Mouse (Mus musculus) B cell, adult 2 months (primary cell): ENCODE measurements around the gene Gm28047.
A peak's percentile ranks its signal among the peaks of the same experiment; 100 is the strongest.
"Not testable (repeated sequence)": the region's sequence is repeated elsewhere in the genome, so short reads cannot be mapped to it uniquely, and the experiment has no call there.

Experiments
- DNase-seq, 2 experiments: peaks; one replicate each; pipeline ENCODE4 v3.0.0; 2022

Gm28047 gene

DNA sequence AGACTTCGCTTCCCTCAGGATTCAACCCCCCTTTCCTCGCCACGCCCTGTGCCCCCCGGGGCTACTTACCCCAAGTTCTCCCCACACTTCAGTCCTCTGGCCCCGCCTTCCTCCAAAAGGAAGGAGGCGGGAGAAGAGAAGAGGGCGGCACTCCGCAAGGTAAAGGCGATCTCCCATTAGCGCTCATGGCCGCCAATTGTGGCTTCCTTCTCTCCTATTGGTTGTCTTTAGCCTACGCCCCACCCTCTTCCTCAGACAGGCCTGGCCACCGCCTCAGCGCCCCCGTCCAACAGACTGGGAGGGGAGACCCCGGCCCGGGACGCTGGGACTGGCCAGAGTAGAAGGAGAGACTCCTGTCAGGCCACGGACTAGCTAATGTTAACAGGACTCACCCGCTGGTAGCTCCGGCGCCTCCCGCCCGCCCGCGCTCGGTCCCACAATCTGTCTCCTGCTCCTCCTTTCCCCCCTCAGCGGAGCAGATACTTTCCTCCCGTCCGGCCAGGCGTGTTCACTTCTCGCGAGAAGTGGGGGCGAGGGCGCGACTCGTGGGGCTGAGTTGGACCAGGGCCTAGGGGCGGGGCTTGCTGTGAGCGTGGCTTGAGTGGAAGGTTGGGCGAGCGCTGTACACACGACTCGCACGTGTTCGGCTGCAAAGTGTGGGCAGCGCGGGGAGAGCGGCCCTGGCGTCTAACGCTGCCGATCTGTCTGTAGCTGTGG lies at the start of gene Gm28047, which contains the start of gene Atf7:
Gene Gm28047 (minus strand): TSS at position 98 of the 717 bp plus-strand sequence.
Gene Atf7 (minus strand): TSS at position 495 of the 717 bp plus-strand sequence.
- DNase-seq: peak; percentile 99 to 100

DNA sequence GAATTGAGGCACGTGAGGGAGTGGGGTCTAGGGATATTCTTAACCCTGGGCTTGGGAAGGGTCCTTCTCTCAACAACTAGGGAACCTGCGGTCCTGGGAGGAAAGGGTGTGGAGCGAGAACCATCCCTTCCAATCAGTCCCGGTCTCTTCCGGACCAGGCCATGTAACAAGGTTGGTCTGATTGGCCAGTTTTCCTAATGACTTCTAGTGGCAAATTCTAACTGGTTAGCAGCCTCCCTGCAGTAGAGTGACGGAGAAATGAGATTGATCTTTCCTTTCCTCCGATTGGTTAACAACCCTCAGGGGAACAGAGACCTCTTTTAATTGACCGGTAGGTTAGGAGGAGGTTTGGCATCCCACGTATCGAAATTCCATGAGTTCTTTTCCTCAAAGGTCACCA lies 48.7 kb upstream of the Gm28047 start:
- DNase-seq: no peak

DNA sequence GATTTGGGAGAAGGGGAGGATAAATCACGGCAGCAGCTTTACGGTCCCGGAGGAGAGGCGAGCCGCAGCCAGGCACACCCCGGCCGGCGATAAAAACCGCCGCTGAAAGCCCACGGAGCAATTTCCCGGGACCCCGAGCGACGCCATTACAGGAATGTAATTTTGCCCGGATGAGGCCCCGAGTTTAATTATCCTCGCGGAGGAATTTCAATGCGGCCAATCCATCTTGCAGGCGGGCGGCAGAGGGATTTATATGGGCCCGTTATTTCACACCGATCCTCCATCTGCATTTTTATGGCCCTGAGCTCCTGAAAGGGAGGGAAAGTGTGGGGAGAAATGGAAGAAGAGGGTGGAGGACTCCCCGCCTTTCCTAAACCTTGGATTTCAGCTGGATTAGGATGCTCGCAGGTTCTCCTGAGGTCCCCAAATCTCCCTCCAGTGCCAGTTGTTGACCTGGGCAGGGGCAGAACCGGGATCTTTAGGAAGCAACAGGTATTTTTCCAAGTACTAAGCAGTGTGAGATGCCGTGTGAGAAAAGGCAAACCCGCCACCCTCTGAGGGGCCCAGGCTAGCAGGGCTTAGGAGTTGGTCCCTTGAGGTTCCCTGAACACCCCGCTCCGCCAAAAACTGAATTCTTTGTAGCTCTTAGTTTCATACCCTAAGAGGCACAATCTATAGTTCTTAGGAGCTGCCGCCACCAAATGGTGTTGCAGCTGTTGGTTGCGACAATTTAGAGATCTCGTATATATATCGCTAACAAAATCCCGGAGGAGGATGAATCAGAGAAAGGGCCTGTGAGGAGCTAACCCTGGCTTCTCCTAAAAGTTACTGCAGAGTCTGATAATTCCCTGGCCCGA lies 47.6 kb upstream of the Gm28047 start, which contains the start of gene Atp5g2:
Gene Atp5g2 (minus strand): TSS at position 138 of the 857 bp plus-strand sequence.
- DNase-seq: peak in 1 of 2 experiments; percentile 20

DNA sequence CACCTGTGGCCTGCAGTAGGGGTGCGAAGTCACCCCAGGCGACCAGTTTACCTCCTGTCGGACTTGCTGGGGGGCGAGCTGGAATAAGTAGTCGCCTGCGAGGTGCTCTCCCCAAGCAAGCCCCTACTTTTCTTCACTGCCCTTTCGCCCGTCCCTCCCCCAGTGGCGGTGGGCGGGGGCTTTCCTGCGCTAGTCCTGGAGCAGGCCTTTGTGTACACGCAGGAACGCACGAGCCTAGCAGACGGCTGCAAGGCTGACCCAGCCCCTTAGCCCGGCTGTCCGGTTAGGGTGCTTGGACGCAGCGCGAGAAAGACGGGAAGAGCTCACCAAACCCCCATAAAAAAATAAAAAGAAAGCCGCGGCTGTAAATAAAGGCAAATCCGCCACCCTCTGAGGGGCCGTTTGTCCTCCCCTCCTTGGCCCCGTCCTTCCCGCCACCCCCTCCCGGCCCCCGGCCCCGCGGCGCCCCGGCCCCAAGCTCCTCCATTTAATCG lies 46.9 kb upstream of the Gm28047 start:
- peak; percentile 65 for DNase-seq

DNA sequence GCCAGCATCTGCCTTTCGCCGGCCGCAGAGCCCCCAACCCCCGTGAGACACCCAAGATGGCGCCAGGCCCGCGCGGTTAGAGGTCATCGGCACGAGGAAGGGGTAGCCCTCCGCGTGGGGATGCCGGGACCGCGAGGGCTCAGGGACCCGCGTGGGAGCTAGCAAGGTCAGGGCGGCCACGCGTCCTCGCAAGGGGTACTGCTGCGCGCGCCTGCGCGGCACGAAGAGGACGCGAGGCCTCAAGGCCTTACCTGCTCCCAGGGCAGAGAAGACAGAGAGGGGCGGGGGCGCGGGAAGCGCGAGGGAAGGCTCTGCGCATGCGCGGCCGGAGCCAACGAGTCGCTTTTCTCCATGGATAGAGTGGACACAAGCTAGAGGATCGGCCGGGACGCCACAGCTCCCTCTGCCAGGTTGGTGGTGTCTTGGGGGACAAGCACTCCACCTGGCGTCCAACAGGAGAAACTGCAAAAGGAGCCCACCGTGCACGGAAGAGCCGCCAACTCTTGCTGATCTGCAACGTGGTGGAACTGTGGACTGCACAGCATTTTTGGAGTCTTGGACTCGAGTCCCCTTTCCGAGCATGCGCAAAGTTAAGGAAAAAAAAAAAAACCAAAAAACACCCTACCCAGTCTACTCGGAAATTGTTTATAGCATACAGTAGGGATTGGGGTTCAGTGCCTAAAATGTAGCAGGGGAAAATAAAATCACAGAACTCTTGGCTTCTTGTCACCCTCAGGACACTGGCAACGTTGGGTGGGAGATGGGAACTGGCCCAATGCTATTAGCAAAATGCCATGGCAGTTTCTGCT lies 46.1 kb upstream of the Gm28047 start:
- peak; percentile 95 to 96 for DNase-seq

DNA sequence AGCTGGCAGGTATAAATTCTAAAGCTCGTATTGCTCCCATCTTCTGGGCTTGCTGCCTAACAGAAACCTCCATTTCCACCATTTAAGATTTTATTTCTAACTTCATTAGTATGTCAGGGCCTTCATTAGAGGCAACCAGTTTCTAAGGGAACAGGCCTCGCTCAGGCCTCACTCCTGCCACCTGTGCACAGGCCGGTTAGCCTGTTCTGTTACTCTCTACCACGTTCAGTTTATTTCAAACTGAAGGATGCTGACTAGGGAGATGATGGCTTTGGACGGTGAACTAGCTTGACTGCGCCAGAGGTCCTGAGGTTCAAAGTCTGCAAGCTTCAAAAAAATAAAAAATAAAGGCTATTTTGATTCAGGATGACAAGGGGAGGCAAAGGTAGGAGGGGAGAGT lies 45.4 kb upstream of the Gm28047 start:
- DNase-seq: no peak

DNA sequence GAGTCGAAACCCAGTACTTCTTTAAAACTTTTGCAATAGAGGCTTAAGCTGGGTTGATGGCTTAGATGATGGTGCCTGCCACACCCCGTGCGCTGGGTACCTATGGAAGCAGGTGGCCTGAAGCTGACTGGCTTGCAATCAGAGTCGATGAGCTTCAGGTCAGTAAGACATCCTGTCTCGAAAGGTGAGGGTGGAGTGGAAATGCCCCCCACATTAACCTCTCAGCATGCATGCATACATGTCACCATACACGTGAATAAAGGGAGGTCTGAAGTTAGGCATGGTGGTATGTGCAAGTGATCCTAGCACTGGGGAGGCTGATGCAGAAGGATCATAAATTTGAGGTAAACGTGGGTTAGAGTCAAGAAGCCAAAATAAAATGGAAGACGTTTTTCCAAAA lies 44.7 kb upstream of the Gm28047 start:
- DNase-seq: no peak

DNA sequence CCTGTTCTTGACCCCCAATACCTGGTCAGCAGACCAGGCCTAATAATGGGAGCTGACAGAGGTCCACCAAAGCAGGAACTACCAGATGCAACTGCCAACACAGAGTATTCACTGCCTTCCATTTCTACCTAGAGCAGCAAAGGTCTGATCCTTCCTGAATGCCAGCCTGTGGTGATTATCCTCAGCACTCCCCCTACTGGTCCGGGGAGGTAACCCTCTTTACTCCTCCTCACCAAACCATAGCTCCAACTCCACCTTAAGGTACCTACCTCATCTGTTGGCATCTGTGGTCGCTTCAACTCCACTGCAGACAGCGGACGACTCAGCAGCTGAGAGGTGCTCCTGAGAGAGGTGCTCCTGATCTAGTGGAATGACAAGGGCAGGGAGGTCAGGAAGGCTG lies 40.6 kb upstream of the Gm28047 start:
- peak; percentile 76 for DNase-seq

DNA sequence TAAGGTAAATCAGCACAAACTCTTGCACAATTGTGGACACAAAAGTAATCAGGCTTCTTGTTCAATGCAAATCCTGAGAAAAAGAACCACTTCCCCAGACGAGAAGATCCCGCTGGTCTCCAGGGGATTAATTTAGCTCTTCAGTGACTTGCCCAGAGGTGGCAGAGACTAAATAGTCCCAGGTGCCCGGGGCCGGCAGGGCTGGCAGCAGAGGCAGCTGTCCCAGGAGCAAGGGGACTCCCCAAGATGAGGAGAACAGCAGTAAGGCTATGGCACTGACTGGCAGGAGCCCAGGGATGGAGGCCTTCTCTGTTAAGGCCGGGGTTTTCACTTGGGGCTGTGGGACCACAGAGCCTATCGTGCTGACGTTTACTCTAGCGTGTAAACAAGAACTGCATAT lies 39.0 kb upstream of the Gm28047 start:
- DNase-seq: no peak

DNA sequence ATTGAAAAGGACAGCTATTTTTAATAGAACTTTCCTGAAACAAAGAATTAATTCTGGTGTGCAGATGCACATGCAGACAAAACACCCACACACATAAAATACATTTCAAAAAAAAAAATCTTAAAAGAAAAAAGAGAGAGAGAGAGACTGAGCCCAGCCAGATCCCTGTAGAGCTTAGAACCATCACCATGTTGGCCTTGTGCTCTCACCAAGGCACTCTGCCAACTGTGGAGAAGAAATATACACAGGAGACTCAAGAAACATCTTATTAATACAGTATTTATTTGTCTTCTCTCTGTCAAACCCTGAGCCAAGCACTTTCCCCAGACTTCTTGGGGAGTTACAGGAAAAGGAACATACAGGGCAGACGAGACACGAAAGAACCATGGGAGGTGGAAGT lies 37.7 kb upstream of the Gm28047 start:
- not testable (repeated sequence) for DNase-seq

DNA sequence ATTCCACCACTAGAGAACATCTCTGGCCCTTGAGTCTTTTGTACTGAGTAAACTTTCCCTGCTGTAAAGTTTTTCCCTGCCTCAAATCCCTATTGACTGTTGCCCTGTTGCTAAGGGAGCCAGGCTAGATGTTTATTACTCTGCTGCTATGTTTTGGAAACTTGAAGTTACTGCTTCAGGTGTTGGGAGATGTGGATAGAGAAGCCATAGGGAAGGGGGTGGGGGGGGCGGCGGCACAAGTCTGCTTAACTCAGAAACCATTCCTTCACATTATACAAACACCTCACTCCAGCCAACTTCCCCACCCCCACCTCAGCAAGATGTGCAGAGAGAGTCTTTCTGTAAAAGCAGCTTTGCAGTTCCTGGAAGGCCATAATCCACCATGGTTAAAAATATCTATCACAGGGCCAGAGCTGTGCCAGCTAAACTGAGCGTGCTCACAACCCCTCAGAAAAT lies 33.1 kb upstream of the Gm28047 start:
- DNase-seq: no peak

DNA sequence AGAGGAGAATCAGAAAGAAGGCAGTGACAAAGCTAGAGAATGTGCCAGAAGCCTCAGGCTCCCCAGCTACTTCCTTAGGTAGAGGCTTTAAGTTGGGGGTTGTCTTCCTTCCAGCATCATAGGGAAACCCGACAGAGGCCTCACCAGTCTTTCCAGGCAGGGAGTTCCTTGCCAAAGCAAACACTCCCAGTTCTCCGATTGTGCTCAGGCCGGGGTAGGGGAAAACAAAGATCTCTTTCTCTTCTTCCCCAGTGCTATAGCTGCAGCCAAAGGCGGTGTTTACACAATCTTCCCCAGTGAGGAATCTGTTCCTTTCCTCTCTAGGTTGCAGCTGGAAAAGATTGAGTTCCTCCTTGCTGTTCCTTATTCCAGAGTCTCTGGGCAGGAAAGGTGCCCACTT lies 31.8 kb upstream of the Gm28047 start:
- no peak for DNase-seq

DNA sequence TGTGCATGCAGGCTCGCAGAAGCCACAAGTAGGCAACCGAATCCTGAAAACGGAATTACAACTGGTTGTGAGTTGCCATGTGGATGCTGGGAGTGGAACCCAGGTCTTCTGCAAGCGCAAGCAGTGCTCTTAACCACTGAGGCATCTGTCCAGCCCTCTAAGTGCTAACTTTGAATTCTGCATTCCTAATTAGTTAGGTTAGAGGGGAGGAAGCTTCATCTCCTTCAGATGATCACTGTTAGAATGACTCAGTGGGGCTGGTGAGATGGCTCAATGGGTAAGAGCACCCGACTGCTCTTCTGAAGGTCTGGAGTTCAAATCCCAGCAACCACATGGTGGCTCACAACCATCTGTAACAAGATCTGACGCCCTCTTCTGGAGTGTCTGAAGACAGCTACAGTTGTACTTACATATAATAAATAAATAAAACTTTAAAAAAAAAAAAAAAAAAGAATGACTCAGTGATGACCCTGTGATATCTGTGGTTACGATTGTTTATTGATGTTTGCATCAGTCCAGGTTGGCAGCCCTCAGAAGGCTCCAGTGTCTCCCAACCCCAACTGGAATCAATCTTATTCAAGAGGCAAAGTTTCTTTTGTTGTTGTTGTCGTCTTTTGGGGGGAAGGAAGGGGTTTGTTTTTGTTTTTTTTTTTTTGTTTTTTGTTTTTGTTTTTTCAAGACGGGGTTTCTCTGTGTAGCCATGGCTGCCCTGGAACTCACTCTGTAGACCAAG lies 27.2 kb upstream of the Gm28047 start:
- not testable (repeated sequence) for DNase-seq

DNA sequence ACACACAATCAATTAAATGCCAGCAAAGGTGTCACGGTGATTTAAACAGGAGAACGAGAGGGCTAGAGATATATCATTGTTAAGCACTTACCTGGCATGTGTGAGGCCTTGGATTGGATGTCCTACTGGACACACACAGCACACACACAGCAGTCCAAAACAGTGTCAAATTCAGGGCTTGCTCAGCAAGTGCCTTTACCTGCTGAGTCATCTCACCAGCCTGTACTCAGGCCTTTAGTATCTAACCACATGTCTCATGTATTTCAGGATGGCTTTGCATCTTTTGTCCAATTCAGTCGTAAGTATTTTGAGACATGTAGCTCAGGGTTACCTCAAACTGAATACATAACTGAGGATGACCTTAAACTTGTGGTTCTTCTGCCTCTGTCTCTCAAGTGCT lies 26.2 kb upstream of the Gm28047 start:
- DNase-seq: no peak

DNA sequence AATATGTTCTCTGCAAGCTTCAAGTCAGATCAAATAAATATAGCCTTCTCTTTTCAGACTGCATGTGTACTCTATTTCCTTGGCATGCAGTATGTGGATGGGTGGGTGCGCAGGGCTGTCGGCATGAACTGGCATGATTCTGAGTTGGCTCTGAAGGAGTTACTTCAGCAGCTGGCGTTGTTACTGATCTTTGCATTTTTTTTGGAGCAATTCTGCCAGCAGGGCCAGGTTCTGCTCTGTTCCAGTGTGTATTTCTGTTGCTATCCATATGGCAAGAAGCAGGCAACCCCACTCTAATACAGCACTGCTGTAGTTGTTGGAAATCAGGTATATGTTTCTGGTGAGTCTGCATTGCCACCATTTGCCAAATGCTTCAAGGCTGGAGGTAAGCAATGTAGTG lies 10.9 kb upstream of the Gm28047 start:
- no peak for DNase-seq

DNA sequence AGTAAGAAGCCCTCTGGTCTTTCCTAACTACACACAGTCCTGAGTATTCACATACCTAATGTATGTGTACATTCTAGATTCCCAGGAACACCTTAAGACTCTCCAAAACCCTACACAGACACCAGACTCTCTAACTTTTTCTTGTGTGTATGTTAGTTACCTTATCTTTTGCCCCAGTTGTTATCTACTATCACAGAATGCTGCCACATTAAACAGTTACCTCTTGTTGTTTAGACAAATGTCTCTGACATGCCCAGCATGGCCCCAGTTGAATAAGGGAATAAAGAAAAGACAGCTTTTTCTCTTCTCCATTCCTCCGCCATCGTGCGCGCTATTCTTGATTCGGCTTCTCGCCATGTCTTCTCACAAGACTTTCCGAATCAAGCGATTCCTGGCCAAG lies 9.8 kb upstream of the Gm28047 start:
- DNase-seq: no peak

DNA sequence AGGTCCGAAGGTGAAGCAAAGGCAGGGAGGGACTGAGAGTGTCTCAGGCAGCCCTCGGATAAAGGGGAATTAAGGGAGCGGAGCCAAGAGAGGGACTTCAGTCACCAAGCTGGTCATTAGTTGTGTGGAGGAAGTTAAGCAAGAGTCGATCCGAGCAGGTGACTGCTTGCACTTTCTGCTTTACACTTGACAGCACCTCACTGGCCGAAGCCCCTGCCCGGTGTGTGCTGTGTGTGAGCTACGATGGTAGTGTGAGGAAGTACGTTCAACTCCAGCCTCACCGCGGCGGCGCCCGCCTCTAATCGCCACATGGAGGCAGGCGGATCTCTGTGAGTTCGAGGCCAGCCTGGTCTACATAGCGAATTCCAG lies 804 bp upstream of the Gm28047 start:
- DNase-seq: peak in 1 of 2 experiments; percentile 85

DNA sequence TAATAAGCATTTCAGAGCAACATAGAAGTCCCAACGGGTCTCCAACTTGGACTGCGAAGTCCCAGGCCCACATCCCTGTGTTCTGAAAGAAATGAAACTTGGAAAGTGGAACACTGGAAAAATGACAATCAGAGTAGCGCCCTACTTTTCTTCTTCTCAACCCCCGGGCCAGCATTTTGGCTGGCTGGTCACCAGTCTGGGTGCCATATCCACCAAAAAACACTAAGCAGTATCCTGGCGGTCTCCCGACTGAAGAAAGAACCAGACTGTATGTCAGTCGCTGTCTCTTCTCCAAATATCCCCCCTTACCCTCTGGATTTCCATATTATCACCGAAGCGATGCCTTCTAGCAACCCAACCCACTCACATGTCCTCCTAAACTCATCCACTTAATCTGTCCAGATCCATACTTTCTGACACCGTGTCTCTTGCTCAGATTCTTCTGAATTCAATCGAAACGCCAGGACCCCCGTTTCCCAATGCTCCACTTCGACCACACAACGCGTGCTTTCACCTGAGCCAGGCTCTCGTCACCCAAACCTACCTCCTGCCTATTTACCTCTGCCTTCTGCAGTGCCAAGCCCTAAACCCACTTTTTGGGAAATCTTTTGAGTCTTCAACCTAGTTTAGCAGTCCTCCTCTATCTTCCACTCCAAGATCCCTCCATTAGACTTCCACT lies 437 bp downstream of the Gm28047 start:
- peak; percentile 3 to 15 for DNase-seq

DNA sequence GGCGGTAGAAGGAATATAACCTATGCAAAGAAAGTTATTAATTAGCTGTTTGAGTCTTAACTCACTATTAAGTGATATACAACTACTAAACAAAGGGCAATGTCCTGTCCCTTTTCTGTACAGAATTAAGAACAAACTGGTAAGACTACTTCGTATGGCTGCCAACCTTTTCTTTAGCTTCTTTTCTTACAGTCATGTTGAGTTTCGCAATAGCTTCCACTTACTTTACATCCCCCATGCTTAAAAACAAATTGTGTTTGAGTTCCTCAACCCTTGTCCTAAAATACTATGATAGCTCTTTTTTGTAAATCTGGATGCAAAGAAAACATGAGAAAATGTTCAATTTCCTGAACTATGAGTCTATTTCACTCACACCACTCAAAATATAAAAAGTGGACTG lies 1.7 kb downstream of the Gm28047 start:
- no peak for DNase-seq

DNA sequence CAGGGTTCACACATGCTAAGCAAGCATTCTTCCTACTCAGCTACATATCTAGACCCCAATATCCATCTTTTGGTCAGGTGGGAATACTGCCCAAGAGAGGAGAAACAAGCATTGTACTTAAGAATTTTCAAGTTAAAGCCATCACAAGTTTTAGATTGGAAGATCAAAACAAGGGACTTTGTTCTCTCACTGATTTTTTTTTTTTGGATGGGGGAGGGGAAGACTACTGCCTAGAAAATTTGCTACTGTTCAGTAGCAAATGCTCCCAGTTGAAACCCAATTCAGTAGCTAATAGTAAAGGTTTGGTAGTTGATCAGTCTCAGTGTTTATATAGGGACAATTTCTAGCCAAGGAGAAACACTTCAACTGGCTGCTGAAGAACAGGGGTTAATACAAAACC lies 2.3 kb downstream of the Gm28047 start:
- DNase-seq: no peak

DNA sequence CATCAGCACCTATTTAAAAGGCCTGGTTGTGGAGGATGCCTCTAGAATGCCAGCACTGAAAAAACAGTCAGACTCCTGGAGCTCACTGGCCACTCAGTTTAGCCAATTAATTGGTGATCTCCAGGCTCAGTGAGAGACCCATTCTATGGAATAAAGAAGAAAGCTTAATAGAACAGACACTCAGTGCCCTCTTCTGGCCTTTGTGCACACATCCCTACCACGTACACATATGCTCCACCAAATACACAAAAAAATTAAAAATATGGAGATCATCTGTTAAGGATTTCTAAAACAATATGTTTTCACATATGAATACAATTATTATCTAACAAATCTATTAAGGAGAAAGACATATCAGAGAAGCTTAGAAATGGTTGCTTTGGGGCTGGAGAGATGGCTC lies 4.1 kb downstream of the Gm28047 start:
- DNase-seq: no peak

DNA sequence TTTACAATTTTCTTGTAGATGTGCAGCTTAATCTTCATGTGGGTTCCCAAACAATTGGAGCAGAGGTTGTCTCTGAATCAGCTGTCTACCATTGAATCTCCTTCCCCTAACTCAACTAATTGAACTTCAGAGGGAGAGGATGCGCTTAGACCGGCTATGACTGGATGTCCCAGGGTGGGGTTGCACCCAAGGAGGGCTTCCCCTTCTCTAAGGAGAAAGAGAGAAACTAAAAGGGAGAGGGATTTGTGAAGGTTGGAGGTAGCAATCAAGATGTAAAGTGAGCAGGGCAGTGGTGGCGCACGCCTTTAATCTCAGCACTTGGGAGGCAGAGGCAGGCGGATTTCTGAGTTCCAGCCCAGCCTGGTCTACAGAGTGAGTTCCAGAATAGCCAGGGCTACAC lies 5.4 kb downstream of the Gm28047 start:
- no peak for DNase-seq
